Mouse (Mus musculus) forebrain, embryonic 11.5 days (tissue): ENCODE measurements around the gene Hcar2. TPM values are rescaled to one million over a fixed set of nuclear protein-coding genes. Genes with fewer than 3 reads are reported as not detected.

Source experiments
- ATAC-seq: fragments of 200-750 bp; cut with Nextera tagmentation; replicated peaks from 2 replicates; pipeline ENCODE4 v1.8.0; 2017; ENCODE audit warnings: moderate TSS enrichment; ENCODE audit not compliant: low FRiP score
- DNase-seq: peaks from one replicate; pipeline ENCODE4 v3.0.0-alpha.2; 2017; ENCODE audit warnings: low spot score
- H3K27ac ChIP-seq: fragments of 300-500 bp; sonication (generic); 2 replicates; pipeline ENCODE4 v1.5.1; 2014; ENCODE audit warnings: low read depth, low read length
- H3K27me3 ChIP-seq: fragments of 300-500 bp; sonication (generic); 2 replicates; pipeline ENCODE4 v1.6.1; 2014; ENCODE audit warnings: mild to moderate bottlenecking, low read length, mixed read lengths; ENCODE audit not compliant: control insufficient read depth, insufficient read depth
- H3K36me3 ChIP-seq: fragments of 300-500 bp; sonication (generic); 2 replicates; pipeline ENCODE4 v1.6.1; 2014; ENCODE audit warnings: mild to moderate bottlenecking, low read length, moderate library complexity, mixed read lengths; ENCODE audit not compliant: control insufficient read depth, insufficient read depth
- H3K4me1 ChIP-seq: fragments of 300-500 bp; sonication (generic); replicated peaks from 2 replicates; pipeline ENCODE4 v1.6.1; 2014; ENCODE audit warnings: low read length, mixed read lengths; ENCODE audit not compliant: control insufficient read depth, insufficient read depth
- H3K4me2 ChIP-seq: fragments of 300-500 bp; sonication (generic); 2 replicates; pipeline ENCODE4 v1.6.1; 2014; ENCODE audit warnings: low read depth, mild to moderate bottlenecking, low read length, moderate library complexity, mixed read lengths; ENCODE audit not compliant: severe bottlenecking
- H3K4me3 ChIP-seq: fragments of 300-500 bp; sonication (generic); 2 replicates; pipeline ENCODE4 v1.5.1; 2014; ENCODE audit warnings: low read depth, low read length
- H3K9ac ChIP-seq: fragments of 300-500 bp; sonication (generic); 2 replicates; pipeline ENCODE4 v1.6.1; 2014; ENCODE audit warnings: low read length
- H3K9me3 ChIP-seq: fragments of 300-500 bp; sonication (generic); 2 replicates; pipeline ENCODE4 v1.6.1; 2016; ENCODE audit warnings: low read length, mixed read lengths; ENCODE audit not compliant: control insufficient read depth
- WGBS: fragments of 180-500 bp; shearing (Covaris S2); extraction: QIAGEN DNeasy Blood & Tissue Kit; methylation state at CpG from one replicate; pipeline ENCODE4 v1.1.7; 2014; 5-methylcytosine and 5-hydroxymethylcytosine counted together
- polyA plus RNA-seq: library from polyadenylated mRNA; unstranded; fragments of >200 nt; fragmentation: Nextera tagmentation; extraction: Ambion mirVana; gene quantifications from 2 replicates; pipeline ENCODE4 v1.2.1, GENCODE M21; 2014

The Hcar2 gene
- polyA plus RNA-seq, 1 experiment from 2014 or later, result not detected

GRCm38 (mm10) chr5:123827659-123828091, 37.6 kb downstream of the Hcar2 start:
- Histone ChIP-seq H3K4me2 (no peak overlapping the region), H3K9me3 (no peaks in the 10 kb centered on the region), H3K36me3 (no peaks in the 10 kb centered on the region), H3K27me3 (no peaks in the 10 kb centered on the region), H3K4me3 (no peak overlapping the region), H3K9ac (no peak overlapping the region), H3K27ac (no peak overlapping the region), H3K4me1 (no peaks in the 10 kb centered on the region)
- 77% methylated on average over 6 of the region's 6 CpGs for WGBS
- ATAC-seq (no peak), DNase-seq (no peak)

- ATAC-seq (no peak), DNase-seq (no peak)
- Histone ChIP-seq H3K9ac (no peak overlapping the region), H3K9me3 (no peaks in the 10 kb centered on the region), H3K4me3 (no peak overlapping the region), H3K27me3 (no peaks in the 10 kb centered on the region), H3K4me1 (no peaks in the 10 kb centered on the region), H3K4me2 (no peak overlapping the region), H3K36me3 (peaks cover 5% of the 10 kb centered on the region; the same call in 1 of the 2 replicates), H3K27ac (no peak overlapping the region)
- 73% methylated on average over 7 of the region's 7 CpGs for WGBS
Observed at GRCm38 (mm10) chr5:123822706-123823105, 42.6 kb downstream of the Hcar2 start.

- Histone ChIP-seq H3K4me1 (no peaks in the 10 kb centered on the region), H3K9me3 (no peaks in the 10 kb centered on the region), H3K27ac (no peak overlapping the region), H3K4me2 (no peak overlapping the region), H3K4me3 (no peak overlapping the region), H3K36me3 (peaks cover 5% of the 10 kb centered on the region; the same call in 1 of the 2 replicates), H3K9ac (no peak overlapping the region), H3K27me3 (no peaks in the 10 kb centered on the region)
- WGBS, result 98% methylated on average over 3 of the region's 3 CpGs
- no peak for ATAC-seq
- DNase-seq, result no peak
Observed at GRCm38 (mm10) chr5:123821264-123821571, 44.1 kb downstream of the Hcar2 start.

GRCm38 (mm10) chr5:123820501-123821263, 44.6 kb downstream of the Hcar2 start:
- Histone ChIP-seq H3K4me3 (no peak overlapping the region), H3K4me1 (no peaks in the 10 kb centered on the region), H3K9ac (no peak overlapping the region), H3K4me2 (no peak overlapping the region), H3K36me3 (peaks cover 5% of the 10 kb centered on the region; the same call in 1 of the 2 replicates), H3K27ac (no peak overlapping the region), H3K27me3 (no peaks in the 10 kb centered on the region), H3K9me3 (no peaks in the 10 kb centered on the region)
- ATAC-seq (no peak), DNase-seq (no peak)
- 91% methylated on average over 9 of the region's 9 CpGs for WGBS

- WGBS, result 95% methylated on average over 19 of the region's 19 CpGs
- no peak overlapping the region for H3K9ac ChIP-seq
- ATAC-seq (no peak), DNase-seq (no peak)
- H3K36me3 ChIP-seq, result peaks cover 7% of the 10 kb centered on the region; the same call in 1 of the 2 replicates
- no peaks in the 10 kb centered on the region for H3K27me3 ChIP-seq
- H3K4me1 ChIP-seq, result no peaks in the 10 kb centered on the region
- H3K4me3 ChIP-seq, result no peak overlapping the region
- H3K4me2 ChIP-seq, result no peak overlapping the region
- no peak overlapping the region for H3K27ac ChIP-seq
- H3K9me3 ChIP-seq, result no peaks in the 10 kb centered on the region
Observed at GRCm38 (mm10) chr5:123818941-123819577, 46.2 kb downstream of the Hcar2 start.

- Histone ChIP-seq H3K9me3 (no peaks in the 10 kb centered on the region), H3K4me3 (no peak overlapping the region), H3K36me3 (peaks cover 10% of the 10 kb centered on the region), H3K9ac (no peak overlapping the region), H3K4me1 (no peaks in the 10 kb centered on the region), H3K4me2 (no peak overlapping the region), H3K27me3 (no peaks in the 10 kb centered on the region), H3K27ac (no peak overlapping the region)
- 96% methylated on average over 7 of the region's 7 CpGs for WGBS
- ATAC-seq (no peak), DNase-seq (no peak)
Observed at GRCm38 (mm10) chr5:123816891-123817290, 48.4 kb downstream of the Hcar2 start.

Other genes starting within 250 kb of the Hcar2 start
- 55.1 and 57.7 TPM in 2 replicates for gene Clip1, start 180.9 kb downstream of the Hcar2 start, polyA plus RNA-seq
- 106 and 109 TPM in 2 replicates for gene Zcchc8, start 144.4 kb downstream of the Hcar2 start, polyA plus RNA-seq
- gene Rsrc2, start 116.1 kb downstream of the Hcar2 start, polyA plus RNA-seq, result 140 and 178 TPM in 2 replicates
- gene Kntc1, start 115.8 kb downstream of the Hcar2 start, polyA plus RNA-seq, result 53.8 and 65.0 TPM in 2 replicates
- gene Hcar1, start 14.5 kb upstream of the Hcar2 start, polyA plus RNA-seq, result 0.05 and 0.21 TPM in 2 replicates
- gene Denr, start 41.7 kb upstream of the Hcar2 start, polyA plus RNA-seq, result 151 and 166 TPM in 2 replicates
- gene Gm43518, start 61.9 kb upstream of the Hcar2 start, polyA plus RNA-seq, result 1.3 and 1.6 TPM in 2 replicates
- gene Ccdc62, start 65.2 kb upstream of the Hcar2 start, polyA plus RNA-seq, result 3.9 and 6.7 TPM in 2 replicates
- gene Hip1r, start 108.1 kb upstream of the Hcar2 start, polyA plus RNA-seq, result 7.3 and 8.6 TPM in 2 replicates
- gene Vps37b, start 166.8 kb upstream of the Hcar2 start, polyA plus RNA-seq, result 60.2 and 61.4 TPM in 2 replicates
- 1.6 and 1.7 TPM in 2 replicates for gene Abcb9, start 230.3 kb upstream of the Hcar2 start, polyA plus RNA-seq
- gene Ogfod2, start 246.8 kb upstream of the Hcar2 start, polyA plus RNA-seq, result 14.5 and 15.8 TPM in 2 replicates